Mouse (Mus musculus): ENCODE measurements around the gene 1700047I17Rik2.
"Not testable (repeated sequence)": the region's sequence is repeated elsewhere in the genome, so short reads cannot be mapped to it uniquely, and the experiment has no call there.

Gene 1700047I17Rik2

DNA sequence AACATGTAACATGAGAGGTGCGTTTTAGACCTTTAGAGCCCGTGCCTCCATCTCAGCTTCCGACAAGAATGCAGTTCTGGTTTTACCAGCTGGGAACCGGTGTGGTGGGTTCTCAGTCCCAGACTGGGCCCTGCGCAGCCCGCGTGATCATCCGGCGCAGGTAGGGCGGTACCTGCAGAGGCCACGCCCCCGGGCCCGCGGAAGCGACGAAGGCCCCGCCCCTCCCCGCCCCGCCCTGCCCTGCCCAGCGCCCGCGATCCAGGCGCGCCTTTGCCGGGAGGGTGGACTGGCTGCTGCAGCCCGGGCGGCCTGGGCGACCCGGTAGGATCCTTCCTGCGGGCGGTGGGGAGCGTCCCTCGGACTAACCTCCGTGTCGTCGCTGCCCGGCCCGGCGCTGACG, at the start of gene 1700047I17Rik2:
1700047I17Rik2 (plus strand) TSS at position 287 of the 400 bp plus-strand sequence.
- DNase-seq (ENCODE audit: low read depth, low spot score), result not testable (repeated sequence)

DNA sequence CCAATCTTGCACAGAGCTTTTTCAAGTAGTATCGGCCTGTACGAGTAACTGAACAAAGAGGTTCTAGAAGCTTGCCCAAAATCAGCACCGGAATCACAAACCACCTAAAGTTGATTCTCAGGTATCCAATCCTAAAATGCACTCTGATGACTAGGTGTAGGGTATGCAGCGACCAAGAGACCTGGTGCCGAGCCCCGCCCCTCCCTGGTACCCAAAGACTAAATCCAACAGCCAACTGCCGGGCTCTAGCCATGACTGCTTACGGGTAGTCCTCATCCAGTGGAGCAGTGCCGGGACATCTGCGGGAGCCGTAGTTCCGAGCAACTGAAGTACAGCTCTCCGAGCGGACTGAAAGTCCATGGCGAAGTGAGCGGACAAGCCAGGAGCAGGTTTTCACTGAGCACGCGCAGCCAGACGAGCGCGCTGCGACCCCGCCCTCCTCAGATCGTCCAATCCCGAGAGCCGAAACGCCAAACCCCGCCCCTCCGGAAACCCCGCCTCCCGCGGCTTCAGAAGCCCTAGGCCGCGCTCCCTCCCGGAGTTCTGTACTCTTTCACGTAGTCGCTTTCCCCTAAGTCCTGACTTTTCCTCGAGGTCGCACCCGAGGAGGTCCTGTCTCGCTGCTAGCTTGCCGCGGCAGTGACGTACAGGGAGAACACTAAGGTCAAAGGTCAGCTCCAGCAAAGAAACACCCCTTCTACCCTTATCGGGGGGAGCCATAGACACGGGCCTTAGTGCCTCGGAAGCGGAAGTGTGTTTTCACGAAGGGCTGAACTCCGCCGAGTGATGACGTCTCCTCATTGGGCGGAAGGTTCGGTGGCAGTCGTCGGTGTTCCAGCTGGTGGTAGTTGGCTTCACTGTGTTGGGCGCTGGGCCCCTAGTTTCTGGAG, 44.6 kb upstream of the 1700047I17Rik2 start, which contains the start of gene Srp54b:
Srp54b (plus strand) TSS at position 546 of the 890 bp plus-strand sequence.
- not testable (repeated sequence) for DNase-seq (ENCODE audit: low read depth, low spot score)

DNA sequence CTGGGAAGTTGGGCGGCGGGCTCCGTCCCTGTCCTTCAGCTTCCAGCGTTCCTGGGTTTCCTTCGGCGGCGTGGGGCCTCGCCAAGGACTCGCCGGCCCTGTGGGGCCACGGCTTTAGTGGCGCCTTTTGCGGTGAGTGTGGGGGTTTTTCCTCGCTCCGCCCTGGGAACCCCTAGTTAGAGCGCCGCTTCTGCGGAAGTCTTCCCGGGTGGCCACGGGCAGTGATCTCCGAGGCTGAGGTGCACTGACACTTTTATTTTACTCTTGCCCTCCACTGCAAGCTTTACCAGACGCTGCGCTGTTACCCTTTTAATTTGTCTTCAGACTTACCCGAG, 44.0 kb upstream of the 1700047I17Rik2 start:
- DNase-seq (ENCODE audit: low read depth, low spot score), result not testable (repeated sequence)

DNA sequence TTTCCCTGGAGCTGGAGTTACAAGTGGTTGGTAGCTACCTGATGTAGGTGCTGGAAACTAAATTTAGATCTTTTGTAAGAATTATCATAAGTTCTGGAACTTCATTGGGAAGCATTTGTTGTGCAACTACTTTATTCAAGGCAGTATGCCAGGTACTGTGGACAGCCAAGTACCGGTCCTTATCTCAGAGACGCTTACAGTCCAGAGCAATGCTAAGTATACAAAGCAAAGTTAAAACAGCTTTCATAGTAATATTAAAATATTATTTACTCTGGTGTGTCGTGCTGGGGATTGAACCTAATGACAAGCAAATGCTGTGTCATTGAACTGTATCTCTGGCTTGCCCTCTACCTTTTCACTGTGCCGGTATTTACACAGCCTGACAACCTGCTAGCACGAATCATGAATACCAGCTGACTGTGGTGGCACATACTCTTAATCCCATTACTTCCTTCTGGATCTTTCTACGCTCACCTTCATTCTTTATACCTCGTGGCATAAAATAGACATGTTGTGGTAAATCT, 32.3 kb upstream of the 1700047I17Rik2 start:
- not testable (repeated sequence) for DNase-seq (ENCODE audit: low read depth, low spot score)

DNA sequence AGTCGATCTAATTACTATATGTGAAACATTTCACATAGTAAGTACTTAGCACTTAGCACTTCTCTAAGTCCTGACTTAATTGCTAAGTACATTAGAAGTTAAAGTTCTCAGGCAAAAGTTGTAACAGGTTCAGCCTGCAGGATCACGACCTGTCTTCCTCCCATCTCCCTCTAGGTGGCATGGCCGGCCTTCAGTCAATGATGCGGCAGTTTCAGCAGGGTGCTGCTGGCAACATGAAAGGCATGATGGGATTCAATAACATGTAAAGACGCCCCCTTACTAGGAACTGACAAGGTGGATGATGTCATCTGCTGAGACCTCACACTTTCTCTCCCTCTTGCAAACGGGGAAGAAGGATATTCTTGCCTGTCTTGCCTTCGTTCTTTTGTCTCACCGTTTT, 11.7 kb upstream of the 1700047I17Rik2 start:
- not testable (repeated sequence) for DNase-seq (ENCODE audit: low read depth, low spot score)

DNA sequence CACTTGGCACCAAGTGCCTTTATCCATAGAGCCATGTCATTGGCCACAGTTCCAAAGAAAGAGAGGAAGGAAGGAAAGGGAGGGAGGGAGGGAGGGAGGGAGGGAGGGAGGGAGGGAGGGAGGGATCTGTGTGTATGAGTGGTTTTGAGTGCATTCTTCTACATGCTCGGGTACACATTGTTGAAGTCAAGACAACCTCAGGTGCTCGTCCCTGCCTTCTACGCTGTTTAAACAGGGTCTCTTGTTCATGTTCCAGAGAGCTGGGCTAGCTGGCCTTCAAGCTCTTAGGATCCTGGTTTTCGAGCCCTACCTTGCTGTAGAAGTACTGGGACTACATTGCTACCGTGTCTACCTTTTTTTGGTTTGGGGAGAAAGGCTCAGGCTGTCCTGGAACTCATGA, 10.3 kb upstream of the 1700047I17Rik2 start:
- DNase-seq (ENCODE audit: low read depth, low spot score), result not testable (repeated sequence)

DNA sequence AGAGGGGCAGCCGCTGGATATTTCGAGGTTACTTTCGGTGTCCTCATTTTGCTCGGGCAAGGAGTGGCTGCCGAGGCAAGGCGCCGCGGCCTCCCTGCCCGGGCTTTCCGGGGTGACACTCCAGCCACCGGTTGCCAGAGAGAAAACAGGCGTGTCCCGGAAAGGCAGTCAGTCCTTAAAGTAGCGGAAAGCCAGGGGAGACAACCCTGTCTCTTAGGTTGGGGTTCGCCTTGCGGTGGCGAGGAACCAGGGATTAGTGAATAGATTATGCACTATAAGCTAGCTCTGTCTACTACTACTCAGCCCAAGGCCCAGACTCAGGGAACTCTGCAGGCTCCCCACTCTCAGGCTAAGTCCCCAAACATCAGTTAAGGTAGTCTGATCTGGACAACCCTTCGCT, 407 bp downstream of the 1700047I17Rik2 start:
- not testable (repeated sequence) for DNase-seq (ENCODE audit: low read depth, low spot score)

DNA sequence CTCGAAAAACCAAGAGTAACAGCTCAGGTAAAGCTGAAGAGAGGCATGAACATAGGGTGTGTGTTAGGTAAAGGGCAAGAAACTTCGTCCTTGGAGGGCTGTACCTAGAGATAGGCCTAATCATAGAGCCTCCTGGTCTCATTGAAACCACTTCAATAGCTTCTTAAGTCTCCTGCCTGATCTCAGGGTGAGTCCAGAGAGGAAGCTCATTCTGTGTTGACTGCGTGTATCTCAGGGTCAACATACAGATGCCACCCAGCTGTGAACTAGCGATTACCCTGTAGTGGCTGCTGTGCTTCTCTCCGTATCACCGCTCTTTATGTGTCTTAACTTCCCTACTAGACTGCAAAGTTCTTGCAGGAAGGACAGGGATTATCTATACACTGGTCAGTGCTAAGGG, 13.6 kb downstream of the 1700047I17Rik2 start:
- not testable (repeated sequence) for DNase-seq (ENCODE audit: low read depth, low spot score)

DNA sequence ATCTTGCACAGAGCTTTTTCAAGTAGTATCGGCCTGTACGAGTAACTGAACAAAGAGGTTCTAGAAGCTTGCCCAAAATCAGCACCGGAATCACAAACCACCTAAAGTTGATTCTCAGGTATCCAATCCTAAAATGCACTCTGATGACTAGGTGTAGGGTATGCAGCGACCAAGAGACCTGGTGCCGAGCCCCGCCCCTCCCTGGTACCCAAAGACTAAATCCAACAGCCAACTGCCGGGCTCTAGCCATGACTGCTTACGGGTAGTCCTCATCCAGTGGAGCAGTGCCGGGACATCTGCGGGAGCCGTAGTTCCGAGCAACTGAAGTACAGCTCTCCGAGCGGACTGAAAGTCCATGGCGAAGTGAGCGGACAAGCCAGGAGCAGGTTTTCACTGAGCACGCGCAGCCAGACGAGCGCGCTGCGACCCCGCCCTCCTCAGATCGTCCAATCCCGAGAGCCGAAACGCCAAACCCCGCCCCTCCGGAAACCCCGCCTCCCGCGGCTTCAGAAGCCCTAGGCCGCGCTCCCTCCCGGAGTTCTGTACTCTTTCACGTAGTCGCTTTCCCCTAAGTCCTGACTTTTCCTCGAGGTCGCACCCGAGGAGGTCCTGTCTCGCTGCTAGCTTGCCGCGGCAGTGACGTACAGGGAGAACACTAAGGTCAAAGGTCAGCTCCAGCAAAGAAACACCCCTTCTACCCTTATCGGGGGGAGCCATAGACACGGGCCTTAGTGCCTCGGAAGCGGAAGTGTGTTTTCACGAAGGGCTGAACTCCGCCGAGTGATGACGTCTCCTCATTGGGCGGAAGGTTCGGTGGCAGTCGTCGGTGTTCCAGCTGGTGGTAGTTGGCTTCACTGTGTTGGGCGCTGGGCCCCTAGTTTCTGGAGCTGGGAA, 30.5 kb downstream of the 1700047I17Rik2 start, which contains the start of gene Srp54c:
Srp54c (plus strand) TSS at position 543 of the 894 bp plus-strand sequence.
- not testable (repeated sequence) for DNase-seq (ENCODE audit: low read depth, low spot score)

DNA sequence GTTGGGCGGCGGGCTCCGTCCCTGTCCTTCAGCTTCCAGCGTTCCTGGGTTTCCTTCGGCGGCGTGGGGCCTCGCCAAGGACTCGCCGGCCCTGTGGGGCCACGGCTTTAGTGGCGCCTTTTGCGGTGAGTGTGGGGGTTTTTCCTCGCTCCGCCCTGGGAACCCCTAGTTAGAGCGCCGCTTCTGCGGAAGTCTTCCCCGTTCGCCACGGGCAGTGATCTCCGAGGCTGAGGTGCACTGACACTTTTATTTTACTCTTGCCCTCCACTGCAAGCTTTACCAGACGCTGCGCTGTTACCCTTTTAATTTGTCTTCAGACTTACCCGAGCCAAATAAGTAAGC, 31.1 kb downstream of the 1700047I17Rik2 start:
- DNase-seq (ENCODE audit: low read depth, low spot score), result not testable (repeated sequence)

DNA sequence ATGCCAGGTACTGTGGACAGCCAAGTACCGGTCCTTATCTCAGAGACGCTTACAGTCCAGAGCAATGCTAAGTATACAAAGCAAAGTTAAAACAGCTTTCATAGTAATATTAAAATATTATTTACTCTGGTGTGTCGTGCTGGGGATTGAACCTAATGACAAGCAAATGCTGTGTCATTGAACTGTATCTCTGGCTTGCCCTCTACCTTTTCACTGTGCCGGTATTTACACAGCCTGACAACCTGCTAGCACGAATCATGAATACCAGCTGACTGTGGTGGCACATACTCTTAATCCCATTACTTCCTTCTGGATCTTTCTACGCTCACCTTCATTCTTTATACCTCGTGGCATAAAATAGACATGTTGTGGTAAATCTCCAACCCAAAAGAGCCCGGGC, 42.9 kb downstream of the 1700047I17Rik2 start:
- not testable (repeated sequence) for DNase-seq (ENCODE audit: low read depth, low spot score)

DNA sequence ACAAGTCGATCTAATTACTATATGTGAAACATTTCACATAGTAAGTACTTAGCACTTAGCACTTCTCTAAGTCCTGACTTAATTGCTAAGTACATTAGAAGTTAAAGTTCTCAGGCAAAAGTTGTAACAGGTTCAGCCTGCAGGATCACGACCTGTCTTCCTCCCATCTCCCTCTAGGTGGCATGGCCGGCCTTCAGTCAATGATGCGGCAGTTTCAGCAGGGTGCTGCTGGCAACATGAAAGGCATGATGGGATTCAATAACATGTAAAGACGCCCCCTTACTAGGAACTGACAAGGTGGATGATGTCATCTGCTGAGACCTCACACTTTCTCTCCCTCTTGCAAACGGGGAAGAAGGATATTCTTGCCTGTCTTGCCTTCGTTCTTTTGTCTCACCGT, 62.6 kb downstream of the 1700047I17Rik2 start:
- DNase-seq (ENCODE audit: low read depth, low spot score), result not testable (repeated sequence)

DNA sequence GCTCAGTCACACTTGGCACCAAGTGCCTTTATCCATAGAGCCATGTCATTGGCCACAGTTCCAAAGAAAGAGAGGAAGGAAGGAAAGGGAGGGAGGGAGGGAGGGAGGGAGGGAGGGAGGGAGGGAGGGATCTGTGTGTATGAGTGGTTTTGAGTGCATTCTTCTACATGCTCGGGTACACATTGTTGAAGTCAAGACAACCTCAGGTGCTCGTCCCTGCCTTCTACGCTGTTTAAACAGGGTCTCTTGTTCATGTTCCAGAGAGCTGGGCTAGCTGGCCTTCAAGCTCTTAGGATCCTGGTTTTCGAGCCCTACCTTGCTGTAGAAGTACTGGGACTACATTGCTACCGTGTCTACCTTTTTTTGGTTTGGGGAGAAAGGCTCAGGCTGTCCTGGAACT, 64.0 kb downstream of the 1700047I17Rik2 start:
- not testable (repeated sequence) for DNase-seq (ENCODE audit: low read depth, low spot score)

All from brain, embryonic 18.5 days (tissue).